Mouse (Mus musculus) spleen, adult 2 months (tissue): ENCODE results near the gene Nprl2. TPM values are rescaled to one million over a fixed set of nuclear protein-coding genes. Genes with fewer than 3 reads are reported as not detected.
"Not testable (repeated sequence)": the region's sequence is repeated elsewhere in the genome, so short reads cannot be mapped to it uniquely, and the experiment has no call there.

Experiments
- DNase-seq, 2 experiments: peaks; one replicate each; pipeline versions ENCODE4 v3.0.0 to v3.0.0-alpha.2; 2012 to 2021; ENCODE audit warnings: low spot score in 2 of 2, low read depth in 1 of 2
- H3K27ac ChIP-seq: fragments of 200-500 bp; 2 replicates; pipeline ENCODE4 v1.5.1; 2012; ENCODE audit warnings: low read length, inconsistent platforms; ENCODE audit not compliant: insufficient read depth
- H3K27me3 ChIP-seq: fragments of 200-500 bp; 2 replicates; pipeline ENCODE4 v1.6.1; 2012; ENCODE audit warnings: mild to moderate bottlenecking, moderate library complexity, low read length, inconsistent platforms; ENCODE audit not compliant: control insufficient read depth, insufficient read depth
- H3K36me3 ChIP-seq: fragments of 200-500 bp; 2 replicates; pipeline ENCODE4 v1.6.1; 2012; ENCODE audit warnings: mild to moderate bottlenecking, low read length, inconsistent platforms; ENCODE audit not compliant: control insufficient read depth, insufficient read depth
- H3K4me1 ChIP-seq: fragments of 200-500 bp; 2 replicates; pipeline ENCODE4 v1.6.1; 2011; ENCODE audit warnings: inconsistent platforms; ENCODE audit not compliant: control insufficient read depth, insufficient read depth, insufficient read length
- H3K4me3 ChIP-seq: fragments of 200-500 bp; 2 replicates; pipeline ENCODE4 v1.5.1; 2011; ENCODE audit warnings: mild to moderate bottlenecking, inconsistent platforms; ENCODE audit not compliant: insufficient read depth, insufficient read length; ENCODE audit errors: extremely low read depth
- CTCF ChIP-seq: fragments of 200-500 bp; IDR thresholded peaks from 2 replicates; pipeline ENCODE4 v1.5.1; 2011; ENCODE audit warnings: mild to moderate bottlenecking, inconsistent platforms; ENCODE audit not compliant: insufficient read depth, insufficient read length, insufficient replicate concordance; ENCODE audit errors: extremely low read depth
- POLR2A ChIP-seq: fragments of 200-500 bp; IDR thresholded peaks from 2 replicates; pipeline ENCODE4 v1.6.1; 2011; ENCODE audit warnings: low read depth, low read length, inconsistent platforms
- WGBS: fragments of 180-500 bp; shearing (Covaris S2); methylation state at CpG from one replicate; pipeline ENCODE4 v1.1.7; 2018; 5-methylcytosine and 5-hydroxymethylcytosine counted together
- polyA plus RNA-seq: library from polyadenylated mRNA; depleted of rRNA; stranded (reverse); fragments of >200 nt; gene quantifications from 2 replicates; pipeline ENCODE4 v1.2.3, GENCODE M21; 2012

The Nprl2 gene
- polyA plus RNA-seq, 1 experiment: 24.4 TPM

GRCm38 (mm10) chr9:107553541-107554318, 11.7 kb downstream of the Nprl2 start:
- peak overlapping the region; percentile 91 for H3K27ac ChIP-seq
- H3K36me3 ChIP-seq: peaks cover 15% of the 10 kb centered on the region
- 4% methylated on average over 37 of the region's 37 CpGs for WGBS
- peaks cover 31% of the 10 kb centered on the region for H3K4me1 ChIP-seq
- TF ChIP-seq POLR2A: no peak
- no peak for TF ChIP-seq CTCF
- H3K27me3 ChIP-seq: no peaks in the 10 kb centered on the region
- peak in 1 of 2 experiments; percentile 52 for DNase-seq
- H3K4me3 ChIP-seq: peak overlapping the region; percentile 70

GRCm38 (mm10) chr9:107554319-107554825, 12.3 kb downstream of the Nprl2 start:
- Histone ChIP-seq H3K4me3 (peak overlapping the region; percentile 91), H3K36me3 (peaks cover 21% of the 10 kb centered on the region), H3K27ac (peak overlapping the region; percentile 97), H3K4me1 (peaks cover 31% of the 10 kb centered on the region), H3K27me3 (no peaks in the 10 kb centered on the region)
- peak; percentile 91 to 98 for DNase-seq
- WGBS: under 1% methylated on average over 52 of the region's 53 CpGs
- no peak for TF ChIP-seq CTCF
- peak; percentile 91 for TF ChIP-seq POLR2A

- peak in 1 of 2 experiments; percentile 42 for DNase-seq
- TF ChIP-seq POLR2A: no peak
- no peak for TF ChIP-seq CTCF
- H3K27me3 ChIP-seq: no peaks in the 10 kb centered on the region
- WGBS: under 1% methylated on average over 23 of the region's 23 CpGs
- H3K4me1 ChIP-seq: peaks cover 30% of the 10 kb centered on the region
- H3K4me3 ChIP-seq: peak overlapping the region; percentile 91
- peaks cover 24% of the 10 kb centered on the region for H3K36me3 ChIP-seq
- peak overlapping the region; percentile 97 for H3K27ac ChIP-seq
These were observed 13.0 kb downstream of the Nprl2 start for GRCm38 (mm10) chr9:107555031-107555457.

GRCm38 (mm10) chr9:107555701-107556100, 13.7 kb downstream of the Nprl2 start:
- Histone ChIP-seq H3K4me3 (peak overlapping the region; percentile 91), H3K4me1 (peaks cover 24% of the 10 kb centered on the region), H3K27ac (peak overlapping the region; percentile 97; the same call in 1 of the 2 replicates), H3K27me3 (no peaks in the 10 kb centered on the region), H3K36me3 (peaks cover 26% of the 10 kb centered on the region)
- WGBS: 55% methylated on average over 2 of the region's 2 CpGs
- no peak for TF ChIP-seq POLR2A
- TF ChIP-seq CTCF: no peak
- no peak for DNase-seq

GRCm38 (mm10) chr9:107556346-107556745, 14.3 kb downstream of the Nprl2 start:
- H3K4me3 ChIP-seq: no peak overlapping the region
- peaks cover 19% of the 10 kb centered on the region for H3K4me1 ChIP-seq
- 27% methylated on average over 3 of the region's 3 CpGs for WGBS
- H3K27ac ChIP-seq: 0 out of 2 replicates have a peak overlapping the region, but pooled peaks have one; percentile 3
- TF ChIP-seq POLR2A (no peak), CTCF (no peak)
- no peak for DNase-seq
- H3K27me3 ChIP-seq: no peaks in the 10 kb centered on the region
- H3K36me3 ChIP-seq: peaks cover 30% of the 10 kb centered on the region

- no peaks in the 10 kb centered on the region for H3K27me3 ChIP-seq
- peaks cover 10% of the 10 kb centered on the region; the same call in 1 of the 2 replicates for H3K4me1 ChIP-seq
- peak within 1 kb of the TSS; percentile 45 for H3K27ac ChIP-seq
- peak within 1 kb of the TSS; percentile 72 for H3K4me3 ChIP-seq
- peak; percentile 82 to 95 for DNase-seq
- H3K36me3 ChIP-seq: peaks cover 25% of the 10 kb centered on the region
- peak; percentile 40; the same call in 1 of the 2 replicates for TF ChIP-seq POLR2A
- no peak for TF ChIP-seq CTCF
- under 1% methylated on average over 42 of the region's 46 CpGs for WGBS
These were observed 21.1 kb downstream of the Nprl2 start, which contains the start of gene Tusc2 for GRCm38 (mm10) chr9:107563029-107563581. TSS of gene Tusc2 (plus strand) at chr9:107563255.

- H3K27me3 ChIP-seq, DNase-seq, H3K4me3 ChIP-seq, H3K36me3 ChIP-seq, H3K27ac ChIP-seq: not testable (repeated sequence)
- peaks cover 17% of the 10 kb centered on the region; the same call in 1 of the 2 replicates for H3K4me1 ChIP-seq
- 48% methylated on average over 5 of the region's 5 CpGs for WGBS
These were observed 23.5 kb downstream of the Nprl2 start for GRCm38 (mm10) chr9:107565556-107565955.
